ENCODE assay signal across 10 mouse cellular contexts in the genomic region with DNA sequence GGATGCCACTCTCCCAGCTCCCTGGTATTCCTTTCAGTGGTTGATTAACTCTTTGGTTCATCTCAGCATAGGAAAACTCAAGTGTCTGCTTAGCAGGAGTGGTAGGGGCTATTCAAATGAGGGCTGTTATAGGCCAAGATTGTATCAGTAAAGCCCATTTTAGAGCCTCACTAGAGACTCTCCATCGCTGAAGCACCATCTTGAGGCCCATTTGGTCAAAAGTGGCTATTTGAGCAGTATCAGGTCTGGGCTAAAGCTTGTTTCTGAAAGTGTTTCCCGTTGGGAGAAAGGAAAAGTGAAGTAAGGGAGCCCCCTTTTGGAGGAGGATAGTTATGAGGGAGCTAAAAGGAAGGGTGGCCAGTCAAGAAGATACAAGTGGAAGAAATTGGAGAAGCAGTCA.
DNase-seq lines count a peak whose midpoint lies in the region; ATAC-seq lines count a peak whose summit lies in the region.
"Had no signal": no experiment of that assay in that cellular context is flagged by ENCODE, and none has a peak within 500 bp of the region (broad histone marks: within the 10 kb centered on the region; RNA-seq: fewer than 3 reads in every experiment).

No protein-coding gene starts in this region.

- H3K36me3 ChIP-seq in limb, embryonic 11.5 days (ENCODE audit: control insufficient read depth, insufficient read depth, low read length), result no peaks in the 10 kb centered on the region
- H3K36me3 ChIP-seq in limb, embryonic 10.5 days, result no peaks in the 10 kb centered on the region
- H3K36me3 ChIP-seq: embryonic facial prominence, embryonic 12.5 days; stomach, embryonic 15.5 days had no signal

- DNase-seq in CD4-positive, CD25-positive, alpha-beta regulatory T cell, adult 2 months (ENCODE audit: low read depth, low spot score), result peak; percentile 7
- DNase-seq in limb, embryonic 11.5 days (ENCODE audit: low spot score), result no peak
- DNase-seq in limb, embryonic 10.5 days (ENCODE audit: low spot score), result no peak
- DNase-seq in embryo, embryonic 11.5 days (ENCODE audit: low read depth, low spot score), result peak; percentile 11
- peak; percentile 6 to 16 for DNase-seq in layer of hippocampus, postnatal 36 days
- DNase-seq in retina, postnatal 7 days (ENCODE audit: low read depth, low spot score), result peak; percentile 8
- no peak for DNase-seq in ovary, adult 18-20 months (ENCODE audit: low spot score)

- no peaks in the 10 kb centered on the region for H3K4me1 ChIP-seq in limb, embryonic 11.5 days (ENCODE audit: control insufficient read depth, insufficient read depth, low read length)
- H3K4me1 ChIP-seq in limb, embryonic 10.5 days, result no peaks in the 10 kb centered on the region
- H3K4me1 ChIP-seq: embryonic facial prominence, embryonic 12.5 days; stomach, embryonic 15.5 days had no signal

- no peaks in the 10 kb centered on the region for H3K9me3 ChIP-seq in limb, embryonic 11.5 days (ENCODE audit: control insufficient read depth, low read length)
- no peaks in the 10 kb centered on the region for H3K9me3 ChIP-seq in limb, embryonic 10.5 days (replicated peaks)
- H3K9me3 ChIP-seq: embryonic facial prominence, embryonic 12.5 days; stomach, embryonic 15.5 days had no signal

- H3K4me3 ChIP-seq in limb, embryonic 11.5 days (ENCODE audit: low read depth, low read length), result no peak overlapping the region
- H3K4me3 ChIP-seq in limb, embryonic 10.5 days, result no peak overlapping the region
- H3K4me3 ChIP-seq: embryonic facial prominence, embryonic 12.5 days; stomach, embryonic 15.5 days had no signal

- H3K4me2 ChIP-seq in limb, embryonic 11.5 days (ENCODE audit: low read depth, severe bottlenecking), result no peak overlapping the region
- H3K4me2 ChIP-seq: embryonic facial prominence, embryonic 12.5 days; stomach, embryonic 15.5 days had no signal

- H3K27me3 ChIP-seq in limb, embryonic 11.5 days (ENCODE audit: control insufficient read depth, insufficient read depth, low read length), result no peaks in the 10 kb centered on the region
- H3K27me3 ChIP-seq in limb, embryonic 10.5 days (ENCODE audit: low read depth, poor library complexity, severe bottlenecking), result no peaks in the 10 kb centered on the region
- H3K27me3 ChIP-seq: embryonic facial prominence, embryonic 12.5 days; stomach, embryonic 15.5 days had no signal

- WGBS in limb, embryonic 11.5 days, result 8% methylated on average over 2 of the region's 2 CpGs
- WGBS in limb, embryonic 10.5 days, result 17% methylated on average over 2 of the region's 2 CpGs

- no peak for ATAC-seq in CD4-positive, CD25-positive, alpha-beta regulatory T cell, adult 4 months
- peak; percentile 45; the same call in 1 of the 2 replicates for ATAC-seq in limb, embryonic 11.5 days (ENCODE audit: insufficient number of reproducible peaks, low FRiP score, low TSS enrichment, low read depth)

- no peak overlapping the region for H3K27ac ChIP-seq in limb, embryonic 11.5 days (replicated peaks; ENCODE audit: low read depth, low read length)
- H3K27ac ChIP-seq in limb, embryonic 10.5 days, result no peak overlapping the region
- H3K27ac ChIP-seq: embryonic facial prominence, embryonic 12.5 days; stomach, embryonic 15.5 days had no signal

- H3K9ac ChIP-seq in limb, embryonic 11.5 days (ENCODE audit: low read length), result no peak overlapping the region
- H3K9ac ChIP-seq: embryonic facial prominence, embryonic 12.5 days; stomach, embryonic 15.5 days had no signal

Comparison
In these comparisons a context has a peak if more than half of its experiments do, and no peak if none do; other contexts are left out.
1. DNase-seq: peak in CD4-positive, CD25-positive, alpha-beta regulatory T cell, adult 2 months (single experiment), embryo, embryonic 11.5 days (single experiment), layer of hippocampus, postnatal 36 days (2 of 2) and retina, postnatal 7 days (single experiment); none in limb, embryonic 11.5 days (single experiment), limb, embryonic 10.5 days (single experiment) and ovary, adult 18-20 months (single experiment).